Comparison of ENCODE assay signal across 9 mouse cellular contexts in the genomic region with DNA sequence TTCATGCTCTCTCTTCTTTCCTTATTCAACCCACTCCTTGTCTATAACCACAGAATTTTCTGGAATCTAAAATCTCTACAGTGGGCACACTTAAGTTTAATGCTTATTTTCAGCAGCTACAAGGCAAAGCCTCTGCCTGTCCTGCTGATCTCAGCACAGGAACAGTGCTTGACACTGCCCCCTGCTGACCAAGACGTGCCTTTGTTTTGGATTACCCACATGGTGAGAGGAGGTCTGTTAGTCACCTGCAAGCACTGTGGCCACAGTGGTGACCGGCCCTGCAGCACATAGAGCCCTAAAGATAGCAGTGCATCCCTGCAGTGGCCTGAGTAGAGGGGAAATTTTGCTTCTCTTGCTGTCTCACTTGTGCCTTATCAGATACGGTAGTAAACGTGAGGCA. TPM values are rescaled to one million over a fixed set of nuclear protein-coding genes. Genes with fewer than 3 reads are reported as not detected.
DNase-seq lines count a peak whose midpoint lies in the region; TF ChIP-seq lines count a peak whose summit lies in the region.
"Had no signal": no experiment of that assay in that cellular context is flagged by ENCODE, and none has a peak within 500 bp of the region (broad histone marks: within the 10 kb centered on the region; RNA-seq: fewer than 3 reads in every experiment).

No protein-coding gene starts in this region.

- H3K27me3 ChIP-seq in heart, adult 2 months (ENCODE audit: control insufficient read depth, insufficient read depth, low read length): no peaks in the 10 kb centered on the region
- no peaks in the 10 kb centered on the region for H3K27me3 ChIP-seq in heart, embryonic 10.5 days (ENCODE audit: insufficient read depth, poor library complexity, severe bottlenecking)
- no peaks in the 10 kb centered on the region for H3K27me3 ChIP-seq in MEL (ENCODE audit: control insufficient read depth in 1 of 2, insufficient read depth in 2 of 2, low read length in 2 of 2)
- H3K27me3 ChIP-seq: lung, embryonic 15.5 days had no signal

- H3K27ac ChIP-seq in heart, adult 2 months: no peak overlapping the region
- no peak overlapping the region for H3K27ac ChIP-seq in heart, embryonic 10.5 days
- H3K27ac ChIP-seq in MEL (ENCODE audit: control insufficient read depth, low read depth, low read length): no peak overlapping the region
- no peak overlapping the region for H3K27ac ChIP-seq in layer of hippocampus, adult 2 months
- H3K27ac ChIP-seq: lung, embryonic 15.5 days had no signal

- intact Hi-C loops in heart, adult 2 months (cut with DNase I): loop anchor here (1.0 to 5.0 kb wide), 2 partner anchors 129 to 619 kb away; no protein-coding TSS in a partner anchor

- H3K36me3 ChIP-seq in heart, adult 2 months (ENCODE audit: control insufficient read depth, insufficient read depth, low read length): no peaks in the 10 kb centered on the region
- 0 out of 2 replicates have a peak, but pooled peaks cover 2% of the 10 kb centered on the region for H3K36me3 ChIP-seq in heart, embryonic 10.5 days
- no peaks in the 10 kb centered on the region for H3K36me3 ChIP-seq in MEL (ENCODE audit: control insufficient read depth in 1 of 2, insufficient read depth in 2 of 2, low read length in 2 of 2)
- H3K36me3 ChIP-seq: lung, embryonic 15.5 days had no signal

- no peaks in the 10 kb centered on the region for H3K4me1 ChIP-seq in heart, adult 2 months (ENCODE audit: control insufficient read depth, insufficient read depth, low read length)
- peaks cover 32% of the 10 kb centered on the region for H3K4me1 ChIP-seq in heart, embryonic 10.5 days
- no peaks in the 10 kb centered on the region for H3K4me1 ChIP-seq in MEL (ENCODE audit: control insufficient read depth in 1 of 2, insufficient read depth in 2 of 2, low read length in 2 of 2)

- TF ChIP-seq POLR2A in heart, adult 2 months (IDR thresholded peaks at IDR 0.05; ENCODE audit: insufficient read depth, low read depth, low read length): no peak
- TF ChIP-seq POLR2A in MEL (IDR thresholded peaks at IDR 0.05; ENCODE audit: control insufficient read depth in 1 of 2, insufficient read depth in 1 of 2, low read depth in 1 of 2, low read length in 2 of 2, poor library complexity in 1 of 2): no peak

- H3K9ac ChIP-seq in heart, adult 2 months (ENCODE audit: low read depth, low read length): no peak overlapping the region
- no peak overlapping the region for H3K9ac ChIP-seq in MEL (ENCODE audit: control insufficient read depth, low read depth, low read length, poor library complexity, severe bottlenecking)
- H3K9ac ChIP-seq: lung, embryonic 15.5 days had no signal

- peak; percentile 87 for TF ChIP-seq CTCF in heart, adult 2 months (IDR thresholded peaks at IDR 0.05)
- TF ChIP-seq CTCF in MEL (IDR thresholded peaks at IDR 0.05 in 2 of 3, conservative IDR thresholded peaks at IDR 0.05 in 1 of 3; ENCODE audit: control insufficient read depth in 1 of 3, insufficient read depth in 1 of 3, low read depth in 2 of 3, low read length in 3 of 3, poor library complexity in 1 of 3, severe bottlenecking in 1 of 3): peak; percentile 72 to 83 (median 82)
- peak; percentile 85 for TF ChIP-seq CTCF in layer of hippocampus, adult 2 months (conservative IDR thresholded peaks at IDR 0.05)

- 60% methylated on average over 4 of the region's 4 CpGs for WGBS in heart, adult 2 months
- WGBS in heart, embryonic 10.5 days: 50% methylated on average over 4 of the region's 4 CpGs

- peak; percentile 61 for TF ChIP-seq RAD21 in MEL (IDR thresholded peaks at IDR 0.05; ENCODE audit: low read depth, low read length)

- peak; percentile 45 to 61 for DNase-seq in heart, adult 2 months
- no peak for DNase-seq in heart, embryonic 10.5 days (ENCODE audit: low spot score)
- peak; percentile 71 for DNase-seq in MEL (ENCODE audit: low read depth, low spot score)
- peak; percentile 71 for DNase-seq in cerebellum, adult 11 months
- DNase-seq in gastrocnemius, adult 8-10 months (ENCODE audit: low spot score in 2 of 2): peak; percentile 16 to 26
- DNase-seq in layer of hippocampus, adult 2 months (ENCODE audit: low spot score in 2 of 2): peak; percentile 51 to 60
- peak; percentile 40 to 64 for DNase-seq in lung, postnatal 4 days
- peak; percentile 46 to 76 for DNase-seq in spleen, postnatal 4 days (ENCODE audit: low spot score in 2 of 2)

- no peaks in the 10 kb centered on the region for H3K9me3 ChIP-seq in heart, embryonic 10.5 days
- no peaks in the 10 kb centered on the region for H3K9me3 ChIP-seq in MEL (replicated peaks; ENCODE audit: insufficient read depth, low read length)
- H3K9me3 ChIP-seq: lung, embryonic 15.5 days had no signal

- H3K79me2 ChIP-seq in heart, adult 2 months (replicated peaks; ENCODE audit: control insufficient read depth, insufficient read depth, low read length): no peaks in the 10 kb centered on the region
- no peaks in the 10 kb centered on the region for H3K79me2 ChIP-seq in MEL (ENCODE audit: control insufficient read depth, insufficient read depth, low read length, poor library complexity)

- peak; percentile 49; the same call in 1 of the 2 replicates for TF ChIP-seq EP300 in heart, adult 2 months (IDR thresholded peaks at IDR 0.05; ENCODE audit: insufficient read depth, low read depth, low read length)
- TF ChIP-seq EP300 in MEL (IDR thresholded peaks at IDR 0.05; ENCODE audit: low read depth in 1 of 2, low read length in 2 of 2): no peak

- no peak overlapping the region for H3K4me3 ChIP-seq in heart, adult 2 months
- no peak overlapping the region for H3K4me3 ChIP-seq in heart, embryonic 10.5 days
- no peak overlapping the region for H3K4me3 ChIP-seq in MEL (ENCODE audit: control insufficient read depth in 1 of 2, insufficient read depth in 1 of 2, low read depth in 2 of 2, low read length in 2 of 2)
- H3K4me3 ChIP-seq in layer of hippocampus, adult 2 months: no peak overlapping the region
- H3K4me3 ChIP-seq: lung, embryonic 15.5 days had no signal

TF ChIP-seq in MEL, 35 proteins besides CTCF, POLR2A, EP300 and RAD21:
- TF ChIP-seq ZKSCAN1 (IDR thresholded peaks at IDR 0.05; ENCODE audit: low read depth, low read length): no peak
- TF ChIP-seq ZC3H11A (IDR thresholded peaks at IDR 0.05; ENCODE audit: low read depth, low read length): peak; percentile 53
- peak; percentile 92 for TF ChIP-seq SMC3 (IDR thresholded peaks at IDR 0.05; ENCODE audit: low read depth, low read length)
- 0 out of 2 replicates have a peak, but pooled peaks have one; percentile 48 for TF ChIP-seq MAFK (IDR thresholded peaks at IDR 0.05; ENCODE audit: borderline replicate concordance, low read depth, low read length)

RNA-seq across cellular contexts. Expression of a gene that starts 28.2 kb away (rescaled TPM):
- 100 to 1,000 TPM in 1 of 2 experiments, 10 to 100 TPM in 1; 97.3 to 106 TPM for total RNA-seq in heart, adult 2 months (2021)
- polyA plus RNA-seq in heart, adult 2 months (2012; rRNA removed): 100 and 178 TPM in 2 replicates
- polyA plus RNA-seq in heart, embryonic 10.5 days (2016; fragmentation: Nextera tagmentation; extraction: Ambion mirVana): 71.4 and 96.5 TPM in 2 replicates
- 26.7 and 31.4 TPM in 2 replicates for total RNA-seq in MEL (2012; rRNA removed)
- polyA plus RNA-seq in MEL (2012; ENCODE audit: insufficient read depth in 1 of 2, insufficient read length in 2 of 2, low read depth in 1 of 2, low replicate concordance in 2 of 2, missing spikeins in 1 of 2): 10 to 100 TPM in 1 of 2 experiments, not detected in 1; 34.5 TPM
- 100 to 1,000 TPM in 2 of 4 experiments, 10 to 100 TPM in 2; 79.7 to 115 (median 95.0) TPM for total RNA-seq in gastrocnemius, adult 8-10 months (2022)
- 10 to 100 TPM; 61.2 to 62.5 TPM for total RNA-seq in layer of hippocampus, adult 2 months (2021)

RNA-seq across cellular contexts. Expression of a gene that starts 28.3 kb away (rescaled TPM):
- 10 to 100 TPM; 32.0 to 33.6 TPM for total RNA-seq in heart, adult 2 months (2021)
- 25.6 and 58.9 TPM in 2 replicates for polyA plus RNA-seq in heart, adult 2 months (2012; rRNA removed)
- polyA plus RNA-seq in heart, embryonic 10.5 days (2016; fragmentation: Nextera tagmentation; extraction: Ambion mirVana): 86.2 and 97.7 TPM in 2 replicates
- 56.4 and 62.3 TPM in 2 replicates for total RNA-seq in MEL (2012; rRNA removed)
- polyA plus RNA-seq in MEL (2012; ENCODE audit: insufficient read depth in 1 of 2, insufficient read length in 2 of 2, low read depth in 1 of 2, low replicate concordance in 2 of 2, missing spikeins in 1 of 2): 100 to 1,000 TPM in 1 of 2 experiments, 10 to 100 TPM in 1; 61.8 to 609 TPM
- total RNA-seq in gastrocnemius, adult 8-10 months (2022): 10 to 100 TPM in 3 of 4 experiments, 1 to 10 TPM in 1; 9.2 to 16.4 (median 15.3) TPM
- 10 to 100 TPM; 53.3 to 59.7 TPM for total RNA-seq in layer of hippocampus, adult 2 months (2021)
